Mouse (Mus musculus) myocyte (in vitro differentiated cells): Measurements from ENCODE around the gene Rd3l. TPM values are rescaled to one million over a fixed set of nuclear protein-coding genes. Genes with fewer than 3 reads are reported as not detected.
"Not testable (repeated sequence)": the region's sequence is repeated elsewhere in the genome, so short reads cannot be mapped to it uniquely, and the experiment has no call there.

Experiments
- H3K27me3 ChIP-seq: one replicate; pipeline ENCODE4 v1.6.1; 2011; ENCODE audit not compliant: control insufficient read depth, insufficient read depth, insufficient read length
- H3K36me3 ChIP-seq: one replicate; pipeline ENCODE4 v1.6.1; 2011; ENCODE audit not compliant: control insufficient read depth, insufficient read depth
- H3K4me2 ChIP-seq: one replicate; pipeline ENCODE4 v1.6.1; 2011; ENCODE audit warnings: low read depth, control low read depth
- H3K4me3 ChIP-seq: one replicate; pipeline ENCODE4 v1.5.1; 2011; ENCODE audit warnings: mild to moderate bottlenecking, control low read depth, moderate library complexity
- H3K79me2 ChIP-seq: one replicate; pipeline ENCODE4 v1.6.1; 2011; ENCODE audit not compliant: control insufficient read depth, insufficient read depth
- H3ac ChIP-seq: one replicate; pipeline ENCODE4 v1.6.1; 2011; ENCODE audit not compliant: control insufficient read depth, insufficient read length
- CEBPB ChIP-seq: IDR thresholded peaks from 2 replicates; pipeline ENCODE4 v1.6.1; 2011; ENCODE audit warnings: mild to moderate bottlenecking, moderate library complexity; ENCODE audit not compliant: poor library complexity, insufficient read depth, severe bottlenecking
- E2F4 ChIP-seq: IDR thresholded peaks from one replicate; pipeline ENCODE4 v1.6.1; 2011; ENCODE audit warnings: mild to moderate bottlenecking, control low read depth, moderate library complexity; ENCODE audit not compliant: insufficient read depth
- MAX ChIP-seq: IDR thresholded peaks from one replicate; pipeline ENCODE4 v1.6.1; 2011; ENCODE audit warnings: low read depth, mild to moderate bottlenecking, control low read depth
- MYOD1 ChIP-seq, 3 experiments: IDR thresholded peaks; one replicate each; pipeline ENCODE4 v1.6.1; 2011; ENCODE audit warnings: control low read depth in 2 of 3, low read depth in 2 of 3, mild to moderate bottlenecking in 2 of 3, moderate library complexity in 1 of 3; ENCODE audit not compliant: insufficient read length in 2 of 3, control insufficient read depth in 1 of 3
- MYOG ChIP-seq, 3 experiments: IDR thresholded peaks; one replicate each; pipeline ENCODE4 v1.6.1; 2011; ENCODE audit warnings: control low read depth in 2 of 3, low read depth in 2 of 3, mild to moderate bottlenecking in 2 of 3; ENCODE audit not compliant: insufficient read length in 2 of 3, control insufficient read depth in 1 of 3, insufficient read depth in 1 of 3
- POLR2A ChIP-seq: IDR thresholded peaks from one replicate; pipeline ENCODE4 v1.6.1; 2011; ENCODE audit warnings: low read depth, mild to moderate bottlenecking, control low read depth, moderate library complexity; ENCODE audit not compliant: insufficient read length
- POLR2AphosphoS2 ChIP-seq: IDR thresholded peaks from one replicate; pipeline ENCODE4 v1.6.1; 2011; ENCODE audit warnings: low read depth, control low read depth; ENCODE audit not compliant: insufficient read length
- REST ChIP-seq: IDR thresholded peaks from one replicate; pipeline ENCODE4 v1.6.1; 2011; ENCODE audit warnings: mild to moderate bottlenecking, control low read depth, moderate library complexity; ENCODE audit not compliant: insufficient read depth, insufficient read length
- SRF ChIP-seq: IDR thresholded peaks from one replicate; pipeline ENCODE4 v1.6.1; 2011; ENCODE audit warnings: low read depth; ENCODE audit not compliant: control insufficient read depth, insufficient read length
- TCF12 ChIP-seq: IDR thresholded peaks from one replicate; pipeline ENCODE4 v1.6.1; 2011; ENCODE audit warnings: mild to moderate bottlenecking, control low read depth; ENCODE audit not compliant: poor library complexity, insufficient read depth, severe bottlenecking
- TCF3 ChIP-seq: IDR thresholded peaks from one replicate; pipeline ENCODE4 v1.6.1; 2011; ENCODE audit warnings: low read depth, control low read depth; ENCODE audit not compliant: insufficient read length
- USF1 ChIP-seq: IDR thresholded peaks from one replicate; pipeline ENCODE4 v1.6.1; 2011; ENCODE audit warnings: low read depth, mild to moderate bottlenecking, control low read depth, moderate library complexity
- polyA plus RNA-seq: library from polyadenylated mRNA; unstranded; fragments of >200 nt; fragmentation: generic; extraction: Trizol; gene quantifications from one replicate; pipeline ENCODE4 v1.2.1, GENCODE M21; 2012; ENCODE audit warnings: missing spikeins

The Rd3l gene
- polyA plus RNA-seq, 1 experiment, result not detected

DNA sequence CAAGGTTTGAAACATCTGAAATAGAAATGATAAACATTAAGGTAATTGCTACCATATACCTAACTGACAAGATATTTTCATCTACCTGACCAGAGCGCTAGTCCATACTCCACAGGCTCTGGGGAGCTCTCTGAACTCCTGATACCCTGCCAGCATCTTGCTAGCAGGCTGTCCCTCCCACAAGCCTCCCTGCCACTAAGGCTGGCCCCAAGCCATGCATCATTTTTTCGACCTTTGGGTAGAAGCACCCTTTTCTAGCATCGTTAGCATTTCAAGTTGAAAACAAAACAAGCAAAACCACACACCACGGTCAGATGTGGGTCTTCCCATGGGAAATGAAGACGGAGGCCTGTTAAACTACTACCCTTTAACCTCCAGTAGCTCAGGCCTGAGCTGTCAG lies 17.8 kb downstream of the Rd3l start:
- Histone ChIP-seq H3K4me2 (no peak overlapping the region), H3ac (no peak overlapping the region), H3K27me3 (no peaks in the 10 kb centered on the region), H3K79me2 (peaks cover 29% of the 10 kb centered on the region), H3K36me3 (peaks cover 23% of the 10 kb centered on the region), H3K4me3 (no peak overlapping the region)
- TF ChIP-seq TCF12, result no peak
- TF ChIP-seq MAX, result no peak
- TF ChIP-seq POLR2A, result no peak
- TF ChIP-seq MYOG (IDR thresholded peaks at IDR 0.05; ENCODE audit: control insufficient read depth in 1 of 3, insufficient read depth in 1 of 3, insufficient read length in 2 of 3, low read depth in 2 of 3), result no peak

- Histone ChIP-seq H3K36me3 (peaks cover 23% of the 10 kb centered on the region), H3K4me2 (no peak overlapping the region), H3K4me3 (no peak overlapping the region), H3K79me2 (no peaks in the 10 kb centered on the region), H3K27me3 (no peaks in the 10 kb centered on the region), H3ac (no peak overlapping the region)
- TF ChIP-seq MAX (no peak), TCF12 (no peak), MYOD1 (IDR thresholded peaks at IDR 0.05; ENCODE audit: control insufficient read depth in 1 of 3, insufficient read length in 2 of 3, low read depth in 2 of 3) (no peak), POLR2AphosphoS2 (peak; percentile 15), REST (no peak)
These were observed 22.8 kb downstream of the Rd3l start for GRCm38 (mm10) chr12:111958101-111958865.

DNA sequence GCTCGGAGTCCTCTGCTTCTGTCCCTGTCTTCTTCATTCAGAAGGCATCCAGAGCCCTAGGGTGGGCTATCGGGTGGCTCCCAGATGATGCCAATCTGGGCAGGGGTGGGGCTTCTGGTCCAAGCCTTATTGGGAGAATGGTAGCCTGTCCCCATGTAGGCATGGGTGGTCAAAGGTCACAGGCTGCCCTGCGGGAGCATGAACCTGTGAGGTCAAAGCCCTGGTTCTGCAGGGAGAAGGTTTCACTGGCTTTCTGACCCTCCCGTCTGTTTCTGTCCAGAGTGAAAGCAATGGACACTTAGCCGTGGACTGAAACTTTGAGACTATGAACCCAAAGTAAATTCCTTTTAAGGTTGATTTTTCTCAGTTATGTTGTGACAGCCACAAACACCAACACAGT lies 24.9 kb downstream of the Rd3l start:
- TF ChIP-seq USF1 (no peak), TCF3 (no peak)
- no peak overlapping the region for H3ac ChIP-seq
- peaks cover 16% of the 10 kb centered on the region for H3K36me3 ChIP-seq
- no peak overlapping the region for H3K4me2 ChIP-seq
- H3K79me2 ChIP-seq, result no peaks in the 10 kb centered on the region
- no peaks in the 10 kb centered on the region for H3K27me3 ChIP-seq
- no peak overlapping the region for H3K4me3 ChIP-seq

GRCm38 (mm10) chr12:111951701-111952100 lies 29.4 kb downstream of the Rd3l start:
- no peak overlapping the region for H3ac ChIP-seq
- no peaks in the 10 kb centered on the region for H3K36me3 ChIP-seq
- H3K79me2 ChIP-seq, result no peaks in the 10 kb centered on the region
- TF ChIP-seq CEBPB, result no peak
- TF ChIP-seq MYOG (IDR thresholded peaks at IDR 0.05; ENCODE audit: control insufficient read depth in 1 of 3, insufficient read depth in 1 of 3, insufficient read length in 2 of 3, low read depth in 2 of 3), result no peak
- no peak overlapping the region for H3K4me3 ChIP-seq
- no peak overlapping the region for H3K4me2 ChIP-seq
- H3K27me3 ChIP-seq, result no peaks in the 10 kb centered on the region

DNA sequence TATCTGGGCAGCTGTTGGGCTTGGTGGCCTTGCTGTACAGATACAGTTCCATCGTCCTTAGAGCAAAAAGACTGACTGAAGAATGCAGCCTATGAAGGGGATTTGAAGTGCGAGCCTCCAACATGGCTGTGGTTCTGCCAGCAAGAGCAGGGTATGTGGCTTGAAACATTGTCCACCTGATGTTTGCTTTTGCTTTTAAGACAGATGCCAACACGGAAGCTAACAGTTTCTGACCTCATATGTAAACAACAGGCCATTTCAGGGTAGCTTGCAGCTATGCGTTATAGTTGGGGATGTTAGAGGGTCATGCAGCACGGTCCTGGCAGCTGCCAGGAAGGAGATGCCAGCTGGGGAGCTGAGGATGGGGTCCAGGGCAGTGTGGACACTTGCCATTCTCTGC lies 30.6 kb downstream of the Rd3l start:
- Histone ChIP-seq H3K27me3 (no peaks in the 10 kb centered on the region), H3K4me2 (peak overlapping the region; percentile 27), H3K79me2 (no peaks in the 10 kb centered on the region), H3K36me3 (no peaks in the 10 kb centered on the region), H3ac (no peak overlapping the region), H3K4me3 (no peak overlapping the region)
- no peak for TF ChIP-seq USF1
- TF ChIP-seq TCF12, result no peak
- no peak for TF ChIP-seq SRF
- TF ChIP-seq E2F4, result no peak
- TF ChIP-seq MYOG (IDR thresholded peaks at IDR 0.05; ENCODE audit: control insufficient read depth in 1 of 3, insufficient read depth in 1 of 3, insufficient read length in 2 of 3, low read depth in 2 of 3), result no peak
- TF ChIP-seq TCF3, result no peak
- no peak for TF ChIP-seq POLR2A

DNA sequence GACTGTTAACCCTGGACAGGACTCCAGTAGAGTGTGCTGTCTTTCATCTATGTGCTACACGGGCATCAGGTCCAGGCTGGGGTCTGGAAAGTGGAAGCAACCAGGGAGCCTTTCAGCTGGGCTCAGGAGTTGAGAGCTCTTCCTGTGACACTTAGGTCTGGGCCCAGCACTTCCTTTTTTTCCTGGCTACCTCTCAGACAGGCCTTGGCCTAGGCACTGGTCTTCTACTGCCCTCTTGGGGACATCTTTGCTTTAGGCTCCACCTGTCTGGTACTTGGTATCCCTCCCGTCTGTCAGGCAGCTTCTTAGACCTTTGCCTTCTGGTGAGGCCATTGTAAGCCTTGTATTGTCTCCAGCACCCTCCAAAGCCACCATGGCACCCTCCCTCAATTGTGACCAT lies 34.4 kb downstream of the Rd3l start:
- Histone ChIP-seq H3K4me3 (no peak overlapping the region), H3K4me2 (peak overlapping the region; percentile 44), H3ac (no peak overlapping the region), H3K36me3 (no peaks in the 10 kb centered on the region), H3K79me2 (no peaks in the 10 kb centered on the region), H3K27me3 (no peaks in the 10 kb centered on the region)
- TF ChIP-seq REST (no peak), TCF3 (no peak), MAX (no peak), CEBPB (no peak), TCF12 (no peak), E2F4 (no peak), MYOG (IDR thresholded peaks at IDR 0.05; ENCODE audit: control insufficient read depth in 1 of 3, insufficient read depth in 1 of 3, insufficient read length in 2 of 3, low read depth in 2 of 3) (no peak), POLR2AphosphoS2 (no peak), USF1 (no peak), MYOD1 (IDR thresholded peaks at IDR 0.05; ENCODE audit: control insufficient read depth in 1 of 3, insufficient read length in 2 of 3, low read depth in 2 of 3) (no peak), POLR2A (no peak), SRF (no peak)

DNA sequence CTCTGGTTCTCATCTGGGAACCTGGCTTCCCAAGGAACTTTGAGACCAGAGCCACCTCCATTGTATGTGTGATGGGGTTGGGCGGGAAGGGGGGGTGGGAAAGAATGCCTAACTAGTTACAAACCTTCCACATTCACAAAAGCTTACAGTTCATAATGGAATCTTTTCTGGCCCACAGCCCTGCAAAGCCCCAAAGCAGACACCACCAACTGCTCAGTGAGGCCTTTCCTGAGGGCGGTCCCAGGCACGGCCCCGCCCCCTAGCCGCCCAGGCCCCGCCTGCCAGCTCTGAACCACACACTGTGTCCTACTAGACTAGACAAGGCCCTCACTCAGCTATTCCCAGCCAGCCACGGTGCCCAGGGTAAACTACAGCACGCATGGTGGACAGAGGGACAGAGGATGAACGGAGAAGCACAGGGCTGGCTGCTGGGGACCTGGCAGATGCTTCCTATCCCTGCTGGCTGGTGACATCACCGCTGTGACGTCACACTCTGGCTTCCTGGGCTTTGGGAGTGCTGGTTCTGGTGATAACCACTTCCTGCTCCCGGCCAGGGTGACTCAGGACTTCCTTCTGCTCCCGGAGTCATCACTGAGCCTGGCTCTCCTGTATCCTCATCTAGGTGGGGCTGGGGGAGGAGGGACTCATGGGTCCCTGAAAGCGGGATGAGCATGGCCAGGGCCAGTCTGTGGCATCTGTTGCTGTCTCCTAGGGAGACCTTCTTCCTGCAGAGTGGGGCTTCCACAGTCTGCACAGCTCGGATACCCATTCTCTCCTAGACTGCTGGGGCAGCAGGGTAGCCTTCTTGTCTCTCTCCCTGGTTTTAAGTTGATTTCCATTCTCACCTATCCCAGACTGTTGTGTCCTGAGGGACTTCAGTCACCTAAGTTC lies 35.1 kb downstream of the Rd3l start:
- peak overlapping the region; percentile 44 for H3K4me2 ChIP-seq
- H3ac ChIP-seq, H3K36me3 ChIP-seq, H3K79me2 ChIP-seq, H3K4me3 ChIP-seq, H3K27me3 ChIP-seq: not testable (repeated sequence)
